Mouse (Mus musculus) MEL-GATA-1-ER (cell line): ENCODE results near the gene Ccin.

Experiments
- DNase-seq: peaks from one replicate; pipeline ENCODE4 v3.0.0-alpha.2; 2012; ENCODE audit warnings: low read depth; ENCODE audit errors: extremely low read depth

The Ccin gene

GRCm38 (mm10) chr4:43973526-43973981 is 9.7 kb upstream of the Ccin start:
- DNase-seq: peak; percentile 90

- DNase-seq: peak; percentile 76
Observed at GRCm38 (mm10) chr4:43974914-43975616, 8.2 kb upstream of the Ccin start.

DNA sequence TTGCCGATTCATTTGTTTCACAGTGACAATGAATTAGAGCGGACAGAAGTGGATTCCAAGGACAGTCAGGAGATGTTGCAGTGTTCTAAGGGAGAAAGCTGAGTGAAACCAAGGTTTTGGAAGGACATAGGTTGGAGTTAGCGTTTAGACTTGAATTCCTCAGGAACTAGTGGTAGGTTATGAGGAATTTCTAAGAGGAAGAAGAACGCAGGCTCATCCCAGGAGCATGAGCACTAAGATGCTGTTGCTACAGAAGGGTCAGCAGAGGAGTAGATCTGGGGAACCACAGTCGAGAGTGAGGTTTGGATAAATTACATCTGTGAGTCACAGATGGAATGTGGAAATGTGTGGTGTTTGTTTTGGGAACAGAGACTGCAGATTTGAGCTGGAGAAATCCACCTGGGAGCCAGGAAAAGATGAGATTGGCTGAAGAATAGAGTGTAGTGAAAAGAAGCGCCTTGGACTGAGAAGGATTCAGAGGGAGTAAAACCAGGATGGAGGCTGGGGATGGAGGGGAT is 7.0 kb upstream of the Ccin start:
- no peak for DNase-seq

DNA sequence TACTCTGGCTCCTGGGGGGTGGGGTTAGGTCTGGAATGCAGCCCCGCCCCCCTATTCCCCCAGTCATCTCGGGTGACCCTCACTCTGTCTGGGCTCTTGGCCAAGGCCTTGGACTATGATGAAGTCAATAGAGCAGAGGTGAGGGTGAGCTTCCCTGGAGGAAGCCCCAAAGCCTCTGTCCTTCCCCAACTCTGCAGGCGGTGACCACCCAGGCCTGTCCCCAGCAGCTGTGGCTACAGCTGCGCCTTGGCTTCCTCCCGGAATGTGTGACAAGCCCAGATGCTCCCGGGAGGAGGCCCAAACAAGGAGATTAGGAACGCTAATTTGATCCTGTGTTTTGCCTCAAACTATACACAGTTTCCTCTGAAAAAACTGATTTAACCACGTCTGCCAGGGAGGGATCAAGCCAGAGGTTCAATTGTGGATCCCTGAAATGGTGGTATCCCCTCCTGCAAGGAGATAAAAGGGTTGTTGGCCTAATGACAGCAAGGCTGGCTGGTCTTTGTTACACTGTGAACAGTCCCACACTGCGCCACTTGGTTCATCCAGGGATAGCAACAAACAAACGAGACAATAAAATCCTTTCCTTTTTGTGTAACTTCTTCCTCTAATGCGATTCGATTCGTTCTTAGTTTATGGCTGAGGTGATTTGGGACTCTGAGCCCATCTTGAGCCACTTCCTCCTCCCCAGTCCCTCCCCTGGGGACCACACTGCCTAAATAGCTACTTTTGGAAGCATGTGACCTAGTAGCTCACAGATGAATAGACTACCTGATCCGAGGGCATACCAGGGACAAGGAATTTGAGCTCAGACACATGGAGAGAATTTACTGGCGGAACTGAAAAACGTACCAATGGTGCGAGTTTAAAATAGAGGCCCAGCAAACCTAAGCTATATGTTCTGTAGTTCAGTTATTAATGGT is 4.5 kb upstream of the Ccin start:
- DNase-seq: no peak

DNA sequence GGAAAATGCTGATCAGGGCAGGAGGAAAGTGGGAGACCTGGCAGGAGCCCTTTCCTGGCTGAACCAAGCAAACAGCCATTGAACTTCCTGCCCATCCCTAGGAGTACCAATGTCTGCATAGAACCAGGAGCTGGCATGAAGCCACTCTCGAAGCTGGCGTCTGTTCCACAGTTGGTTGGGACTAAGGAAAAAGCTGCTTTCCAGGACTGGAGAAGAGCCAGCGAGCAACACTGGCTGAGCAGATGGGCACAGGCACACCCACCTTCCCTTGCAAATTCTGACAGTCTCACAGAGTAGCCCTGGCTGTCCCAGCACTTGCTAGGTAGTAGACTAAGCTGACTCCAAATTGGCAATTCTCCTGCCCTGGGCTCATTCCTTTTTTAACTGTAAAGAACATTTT is 3.5 kb upstream of the Ccin start:
- DNase-seq: no peak

- DNase-seq: no peak
Observed at GRCm38 (mm10) chr4:43980236-43980635, 3.0 kb upstream of the Ccin start.

DNA sequence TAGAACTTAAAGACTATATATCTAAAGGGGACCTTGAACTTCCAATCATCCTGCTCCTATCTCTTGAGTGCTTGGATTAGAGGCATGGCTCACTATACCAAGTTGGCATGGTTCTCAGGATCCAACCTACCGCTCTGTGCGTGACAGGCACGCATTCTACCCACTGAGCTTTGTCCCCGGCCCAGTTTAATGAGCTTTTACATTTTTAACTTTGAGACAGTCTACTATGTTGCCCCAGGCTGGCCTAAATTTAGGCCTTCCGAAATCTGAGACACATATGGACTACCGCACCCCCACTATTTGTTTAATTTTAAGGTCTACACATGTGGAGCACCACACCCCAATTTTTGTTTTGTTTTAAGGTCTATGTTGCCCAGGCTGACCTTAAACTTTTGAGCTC is 2.4 kb upstream of the Ccin start:
- DNase-seq: no peak

GRCm38 (mm10) chr4:43981251-43981650 is 2.0 kb upstream of the Ccin start:
- no peak for DNase-seq

DNA sequence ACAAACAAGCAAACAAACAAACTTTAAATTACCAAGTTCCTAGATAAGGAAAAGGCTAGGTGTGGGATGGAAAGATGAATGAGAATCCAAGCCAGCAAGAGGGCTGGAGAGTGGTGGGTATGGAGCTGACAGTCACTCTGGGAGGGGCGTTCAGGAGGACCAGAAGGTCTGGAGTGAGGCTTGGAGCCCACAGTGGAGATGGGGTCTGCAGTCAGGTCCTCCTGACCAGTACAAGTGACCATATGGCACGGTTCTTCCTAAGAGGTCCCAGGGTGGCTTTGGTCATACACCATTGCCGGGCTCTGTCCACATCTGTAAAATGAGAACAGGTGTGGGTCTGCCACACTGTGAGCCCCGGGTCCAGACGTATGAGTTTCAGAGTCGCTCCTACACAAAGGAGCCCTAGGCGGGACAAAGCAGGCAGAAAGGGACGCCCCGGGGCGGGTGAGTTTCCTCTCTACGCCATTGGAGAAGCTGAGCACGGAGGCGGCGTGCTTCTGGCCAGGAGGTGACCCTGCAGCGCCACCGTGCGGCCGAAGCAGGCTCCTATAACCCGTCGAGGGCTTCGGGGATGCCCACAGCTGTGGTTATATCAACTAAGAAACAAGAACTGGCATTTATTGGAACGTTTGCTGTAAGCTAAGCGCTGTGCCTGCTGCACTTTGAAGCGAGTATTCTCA is 1.1 kb upstream of the Ccin start:
- peak; percentile 66 for DNase-seq

DNA sequence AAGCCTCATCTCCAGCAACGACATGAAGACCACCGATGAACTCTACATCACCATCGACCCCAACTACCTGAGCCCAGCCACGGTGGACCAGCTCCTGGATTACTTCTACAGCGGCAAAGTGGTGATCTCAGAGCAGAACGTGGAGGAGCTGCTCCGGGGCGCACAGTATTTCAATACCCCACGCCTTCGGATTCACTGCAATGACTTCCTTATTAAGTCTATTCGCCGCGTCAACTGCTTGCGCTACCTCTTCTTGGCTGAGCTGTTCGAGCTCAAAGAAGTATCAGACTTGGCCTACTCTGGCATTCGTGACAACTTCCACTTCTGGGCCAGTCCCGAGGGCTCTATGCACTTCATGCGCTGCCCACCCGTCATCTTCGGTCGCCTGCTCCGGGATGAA is 473 bp downstream of the Ccin start:
- DNase-seq: no peak

DNA sequence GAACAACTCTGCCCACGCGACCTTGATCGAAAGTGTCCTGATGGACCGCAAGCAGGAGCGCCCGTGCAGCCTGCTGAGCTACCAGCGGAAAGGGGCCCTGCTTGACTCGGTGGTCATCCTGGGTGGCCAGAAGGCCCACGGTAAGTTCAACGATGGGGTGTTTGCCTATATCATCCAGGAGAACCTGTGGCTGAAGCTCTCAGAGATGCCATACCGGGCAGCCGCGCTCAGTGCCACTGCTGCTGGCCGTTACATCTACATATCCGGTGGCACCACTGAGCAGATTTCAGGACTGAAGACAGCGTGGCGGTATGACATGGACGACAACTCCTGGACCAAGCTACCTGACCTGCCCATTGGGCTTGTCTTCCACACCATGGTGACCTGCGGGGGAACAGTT is 1.0 kb downstream of the Ccin start:
- DNase-seq: no peak

DNA sequence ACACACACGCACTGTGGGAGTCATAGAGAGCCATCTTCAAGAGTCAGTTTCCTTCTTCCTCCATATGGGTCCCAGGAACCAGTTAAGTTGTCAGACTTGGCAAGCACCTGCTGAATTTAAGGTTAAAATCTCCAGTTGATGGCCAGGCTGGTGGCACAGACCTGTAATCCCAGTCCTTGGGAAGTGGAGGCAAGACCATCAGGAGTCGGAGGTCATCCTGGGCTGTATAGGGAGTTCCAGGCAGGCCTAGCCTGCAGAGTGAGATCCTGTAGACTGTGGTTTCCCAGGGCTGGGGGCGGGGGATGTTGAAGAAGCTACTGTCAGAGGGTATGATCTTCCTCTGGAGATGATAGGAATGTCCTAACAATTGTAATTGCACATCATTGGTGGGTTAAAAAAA is 5.7 kb downstream of the Ccin start:
- DNase-seq: no peak

DNA sequence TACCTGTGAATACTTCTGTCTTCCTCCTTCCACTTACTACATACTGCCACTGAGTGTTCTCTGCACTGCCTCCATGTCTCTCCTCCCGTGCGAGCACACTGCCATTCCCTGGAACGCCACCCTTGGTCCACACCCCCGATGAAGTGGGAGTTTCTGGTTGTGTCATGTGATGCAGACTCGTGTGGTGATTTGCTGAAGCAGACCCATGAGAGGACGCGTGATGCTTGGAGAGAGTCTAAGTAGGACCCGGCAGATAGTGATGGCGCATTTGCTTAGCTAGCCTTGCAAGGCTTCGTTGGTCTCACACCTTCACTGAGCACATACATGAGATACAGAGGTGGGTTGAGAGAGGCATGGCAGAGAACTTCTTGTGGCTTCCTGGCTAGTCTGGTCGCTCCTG is 9.8 kb downstream of the Ccin start:
- DNase-seq: no peak

DNA sequence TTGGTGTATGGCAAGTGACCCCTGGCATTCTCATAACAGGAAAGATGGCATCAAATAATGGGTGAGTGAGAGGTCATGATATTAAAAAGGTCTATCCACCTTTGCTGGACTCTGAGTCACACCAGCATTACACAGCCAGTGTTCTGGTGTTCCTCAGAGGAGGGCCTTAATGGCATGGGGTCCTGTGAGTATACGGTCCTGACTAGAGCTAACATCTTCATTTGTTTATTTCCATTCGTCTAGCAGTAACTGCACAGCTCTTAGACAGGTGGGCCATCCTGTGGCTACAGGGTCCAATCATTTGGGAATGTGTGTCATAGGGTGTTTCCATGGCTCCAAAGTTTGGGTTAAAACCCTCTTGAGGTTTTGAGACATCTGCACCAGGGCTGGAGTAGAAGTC is 11.1 kb downstream of the Ccin start:
- no peak for DNase-seq

- DNase-seq: peak; percentile 69
Observed at GRCm38 (mm10) chr4:44003622-44004021, 20.3 kb downstream of the Ccin start.

DNA sequence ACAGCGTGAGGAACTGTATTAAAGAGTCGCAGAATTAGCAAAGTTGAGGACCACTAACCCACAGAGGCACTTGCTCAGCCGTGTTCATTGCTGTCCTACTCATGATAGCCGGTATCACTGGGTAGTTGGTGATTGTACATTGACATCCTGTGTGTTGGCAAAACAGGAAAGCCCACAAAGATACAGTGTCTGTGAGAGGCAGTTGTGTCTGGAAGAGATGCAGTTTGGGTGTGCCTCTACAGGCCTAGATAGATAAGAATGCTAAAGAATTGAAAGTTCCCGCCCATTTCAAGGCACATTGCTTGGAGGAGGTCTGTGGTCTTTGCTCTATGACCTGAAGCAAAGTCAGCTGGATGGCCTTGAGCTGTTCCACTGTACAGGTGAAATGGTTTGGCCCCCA is 20.8 kb downstream of the Ccin start, which contains the start of gene Clta:
Clta (plus strand) TSS at position 327 of the 400 bp plus-strand sequence.
- DNase-seq: peak; percentile 97

GRCm38 (mm10) chr4:44004623-44005409 is 21.5 kb downstream of the Ccin start:
- DNase-seq: no peak

GRCm38 (mm10) chr4:44010176-44010575 is 26.9 kb downstream of the Ccin start:
- no peak for DNase-seq

DNA sequence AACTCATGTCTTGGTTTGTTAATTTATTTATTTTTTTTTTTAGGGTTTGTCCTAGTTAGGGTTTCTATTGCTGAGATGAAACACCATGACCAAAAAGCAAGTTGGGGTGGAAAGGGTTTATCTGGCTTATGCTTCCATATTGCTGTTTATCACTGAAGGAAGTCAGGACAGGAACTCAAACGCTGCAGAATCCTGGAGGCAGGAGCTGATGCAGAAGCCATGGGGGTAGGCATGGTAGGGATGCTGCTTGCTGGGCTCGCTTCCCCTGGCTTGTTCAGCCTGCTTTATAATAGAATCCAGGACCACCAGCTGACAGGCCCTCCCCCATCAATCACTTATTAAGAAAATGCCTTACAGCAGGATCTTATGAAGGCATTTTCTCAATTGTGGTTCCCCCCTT is 27.6 kb downstream of the Ccin start:
- DNase-seq: no peak

GRCm38 (mm10) chr4:44011799-44012198 is 28.5 kb downstream of the Ccin start:
- DNase-seq: no peak
